Mouse (Mus musculus) hindbrain, embryonic 12.5 days (tissue): ENCODE data around the gene Glt6d1. TPM values are rescaled to one million over a fixed set of nuclear protein-coding genes. Genes with fewer than 3 reads are reported as not detected.
"Not testable (repeated sequence)": the region's sequence is repeated elsewhere in the genome, so short reads cannot be mapped to it uniquely, and the experiment has no call there.

Source experiments
- ATAC-seq: fragments of 200-750 bp; cut with Nextera tagmentation; 2 replicates; pipeline ENCODE4 v1.8.0; 2017; ENCODE audit warnings: moderate TSS enrichment; ENCODE audit not compliant: low FRiP score
- H3K27ac ChIP-seq: fragments of 300-500 bp; sonication (generic); 2 replicates; pipeline ENCODE4 v1.5.1; 2016; ENCODE audit warnings: mild to moderate bottlenecking
- H3K27me3 ChIP-seq: fragments of 300-500 bp; sonication (generic); 2 replicates; pipeline ENCODE4 v1.6.1; 2016; ENCODE audit warnings: mild to moderate bottlenecking
- H3K36me3 ChIP-seq: fragments of 300-500 bp; sonication (generic); 2 replicates; pipeline ENCODE4 v1.6.1; 2016; ENCODE audit warnings: mild to moderate bottlenecking
- H3K4me1 ChIP-seq: fragments of 300-500 bp; sonication (generic); 2 replicates; pipeline ENCODE4 v1.6.1; 2016
- H3K4me2 ChIP-seq: fragments of 300-500 bp; sonication (generic); replicated peaks from 2 replicates; pipeline ENCODE4 v1.6.1; 2016; ENCODE audit warnings: mild to moderate bottlenecking
- H3K4me3 ChIP-seq: fragments of 300-500 bp; sonication (generic); 2 replicates; pipeline ENCODE4 v1.5.1; 2016; ENCODE audit warnings: mild to moderate bottlenecking
- H3K9ac ChIP-seq: fragments of 300-500 bp; sonication (generic); 2 replicates; pipeline ENCODE4 v1.6.1; 2016; ENCODE audit warnings: mild to moderate bottlenecking, moderate library complexity
- H3K9me3 ChIP-seq: fragments of 300-500 bp; sonication (generic); replicated peaks from 2 replicates; pipeline ENCODE4 v1.6.1; 2016; ENCODE audit warnings: mild to moderate bottlenecking
- WGBS: fragments of 180-500 bp; shearing (Covaris S2); methylation state at CpG from one replicate; pipeline ENCODE4 v1.1.7; 2016; 5-methylcytosine and 5-hydroxymethylcytosine counted together
- polyA plus RNA-seq: library from polyadenylated mRNA; unstranded; fragments of >200 nt; fragmentation: Nextera tagmentation; extraction: Ambion mirVana; gene quantifications from 2 replicates; pipeline ENCODE4 v1.2.1, GENCODE M21; 2016

Glt6d1 gene
- polyA plus RNA-seq, result not detected in 2 replicates

DNA sequence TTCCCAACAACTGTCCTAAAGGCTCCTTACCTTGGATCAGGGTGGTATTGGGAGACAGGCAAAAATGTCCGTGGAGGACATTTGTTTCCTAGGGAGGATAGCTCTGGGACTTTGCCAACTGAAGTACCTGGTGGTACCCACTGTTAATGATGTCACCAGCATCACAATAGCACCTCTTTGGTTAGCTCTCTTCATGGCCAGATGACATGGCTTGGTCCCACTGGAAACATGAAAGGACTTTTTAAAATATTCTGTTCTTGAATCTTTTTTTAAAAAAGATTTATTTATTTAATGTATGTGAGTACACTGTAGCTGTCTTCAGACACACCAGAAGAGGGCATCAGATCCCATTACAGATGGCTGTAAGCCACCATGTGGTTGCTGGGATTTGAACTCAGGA, at the start of gene Glt6d1:
Gene Glt6d1, minus strand, starts transcription at position 101 of the 400 bp plus-strand sequence.
- not testable (repeated sequence) for H3K27ac ChIP-seq, H3K4me1 ChIP-seq, H3K9me3 ChIP-seq, H3K27me3 ChIP-seq, H3K4me3 ChIP-seq, H3K36me3 ChIP-seq, ATAC-seq, H3K9ac ChIP-seq, H3K4me2 ChIP-seq
- WGBS, result 70% methylated on average over 1 of the region's 1 CpGs

DNA sequence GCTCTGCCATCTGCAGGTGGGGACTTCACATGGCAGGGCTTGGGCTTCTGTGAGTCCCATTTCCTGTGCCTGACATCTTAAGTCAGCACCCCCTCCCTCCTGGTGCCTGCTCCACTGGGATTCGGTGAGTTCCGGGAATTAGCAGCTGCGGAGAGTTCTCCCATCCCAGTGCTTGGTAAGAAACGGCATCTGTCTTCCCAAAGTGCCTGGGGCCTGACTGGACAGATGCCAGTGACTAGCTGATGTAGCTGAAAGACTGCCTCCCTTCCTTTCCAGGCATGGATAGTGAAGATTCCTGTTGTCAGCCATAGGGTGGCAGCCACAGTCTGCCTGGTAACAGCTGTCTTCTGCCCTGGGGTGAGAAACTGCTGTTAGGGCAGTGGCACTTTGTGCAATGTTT, 49.8 kb upstream of the Glt6d1 start:
- H3K27me3 ChIP-seq, result peaks cover 51% of the 10 kb centered on the region
- no peaks in the 10 kb centered on the region for H3K9me3 ChIP-seq
- peak; percentile 55; the same call in 1 of the 2 replicates for ATAC-seq

DNA sequence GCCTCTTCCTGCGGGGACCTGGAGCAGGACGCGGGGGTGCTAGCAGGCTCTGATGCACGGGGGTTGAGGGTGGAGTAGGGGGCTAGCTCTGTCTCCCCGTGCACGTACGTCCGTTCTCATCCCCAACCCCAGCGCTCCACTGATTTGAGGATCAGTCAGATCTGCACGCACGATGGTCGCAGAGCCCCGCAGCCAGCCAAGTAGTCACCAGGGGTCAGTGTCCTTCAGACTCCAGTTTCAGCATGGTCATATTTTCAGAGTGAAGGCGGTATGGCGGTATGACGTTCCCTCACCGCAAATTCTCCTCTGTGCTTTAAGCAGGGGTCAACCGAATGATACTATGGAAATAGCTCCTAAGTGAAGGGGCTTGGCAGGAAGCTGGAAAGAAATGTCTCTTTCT, 48.6 kb upstream of the Glt6d1 start:
- no peaks in the 10 kb centered on the region for H3K36me3 ChIP-seq
- H3K4me2 ChIP-seq, result peak overlapping the region; percentile 99
- peaks cover 20% of the 10 kb centered on the region for H3K4me1 ChIP-seq
- H3K27me3 ChIP-seq, result peaks cover 51% of the 10 kb centered on the region
- H3K27ac ChIP-seq, result no peak overlapping the region
- 5% methylated on average over 18 of the region's 18 CpGs for WGBS
- H3K9ac ChIP-seq, result peak overlapping the region; percentile 58; the same call in 1 of the 2 replicates
- no peaks in the 10 kb centered on the region for H3K9me3 ChIP-seq
- ATAC-seq, result no peak
- peak overlapping the region; percentile 52 for H3K4me3 ChIP-seq

More for the DNA sequence above, 49.8 kb upstream of the Glt6d1 start:
- Histone ChIP-seq H3K4me3 (no peak overlapping the region), H3K9ac (no peak overlapping the region), H3K4me2 (no peak overlapping the region), H3K27ac (no peak overlapping the region), H3K36me3 (no peaks in the 10 kb centered on the region), H3K4me1 (peaks cover 20% of the 10 kb centered on the region)
- WGBS, result 21% methylated on average over 4 of the region's 4 CpGs

DNA sequence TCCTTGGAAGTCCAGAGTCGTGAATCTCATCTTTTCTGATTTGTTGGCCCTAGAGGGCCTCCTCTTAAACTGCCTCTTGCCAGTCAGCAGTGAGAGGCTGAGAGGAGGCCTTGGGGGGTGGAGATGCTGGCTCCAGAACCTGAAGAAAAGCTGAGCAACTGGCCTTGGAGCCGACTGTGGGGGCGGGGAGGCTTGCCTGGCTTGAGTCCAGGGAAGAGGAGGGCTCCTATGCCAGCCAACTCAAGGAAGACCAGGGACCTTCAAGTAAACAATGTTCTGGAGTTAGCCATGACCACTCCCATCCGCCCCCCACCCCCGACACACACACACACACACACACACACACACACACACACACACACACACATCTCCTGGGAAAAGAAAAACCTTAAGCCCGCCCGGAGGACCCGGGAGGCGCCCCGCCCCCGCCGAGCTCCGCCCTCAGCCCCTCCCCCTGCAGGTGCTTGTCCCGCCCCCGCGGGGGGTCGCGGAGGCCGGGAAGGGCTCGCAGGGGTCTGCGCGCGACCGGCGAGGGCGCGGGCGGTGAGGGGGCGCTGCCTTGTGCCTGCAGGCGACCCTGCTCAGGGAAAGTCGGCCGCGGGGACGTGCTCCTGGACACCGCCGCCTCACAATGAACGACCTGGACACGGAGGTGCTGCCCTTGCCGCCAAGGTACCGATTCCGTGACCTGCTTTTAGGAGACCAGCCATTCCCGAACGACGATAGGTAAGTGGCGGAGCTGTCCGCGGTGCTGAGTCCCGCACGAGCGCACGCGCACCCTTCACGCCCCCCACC, 47.9 kb upstream of the Glt6d1 start, which contains the start of gene Kcnt1:
Gene Kcnt1, plus strand, starts transcription at position 398 of the 795 bp plus-strand sequence.
- H3K9ac ChIP-seq, result peak within 1 kb of the TSS; percentile 58

DNA sequence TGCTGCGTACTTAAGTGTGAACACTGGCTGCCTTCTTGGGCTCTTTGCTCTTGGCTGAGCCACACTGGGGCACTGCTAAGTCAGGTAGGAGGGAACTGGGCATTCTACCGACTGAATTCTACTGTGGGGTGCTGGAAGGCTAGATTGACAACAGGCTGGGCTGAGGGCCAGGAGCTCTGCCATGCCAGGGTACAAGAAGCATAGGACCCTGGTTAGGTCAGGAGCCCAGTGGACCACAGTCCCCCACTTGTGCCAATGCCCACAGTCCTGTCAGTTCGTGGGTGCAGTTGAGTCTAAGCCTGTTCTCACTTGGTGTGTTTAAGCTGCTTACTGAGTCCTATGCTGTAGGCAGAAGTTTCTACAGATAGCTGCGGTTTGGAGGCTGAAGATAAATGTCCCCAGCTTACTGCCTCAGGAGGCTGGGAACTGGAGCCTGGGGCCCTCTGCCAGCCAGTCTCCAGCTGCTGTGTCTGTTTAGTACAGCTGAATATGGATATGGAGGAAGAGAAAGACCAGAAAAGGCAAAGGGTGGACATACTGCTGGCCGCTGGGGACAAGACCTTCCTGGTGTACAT, 47.1 kb upstream of the Glt6d1 start:
- Histone ChIP-seq H3K4me3 (no peak overlapping the region), H3K27me3 (peaks cover 51% of the 10 kb centered on the region), H3K27ac (no peak overlapping the region), H3K9me3 (no peaks in the 10 kb centered on the region), H3K36me3 (no peaks in the 10 kb centered on the region), H3K9ac (no peak overlapping the region), H3K4me1 (peaks cover 20% of the 10 kb centered on the region), H3K4me2 (peak overlapping the region; percentile 99)
- 66% methylated on average over 5 of the region's 5 CpGs for WGBS
- no peak for ATAC-seq

More for the DNA sequence above, 47.9 kb upstream of the Glt6d1 start, which contains the start of gene Kcnt1:
- Histone ChIP-seq H3K27ac (no peak within 1 kb of the TSS), H3K27me3 (peaks cover 51% of the 10 kb centered on the region), H3K9me3 (no peaks in the 10 kb centered on the region), H3K4me1 (peaks cover 20% of the 10 kb centered on the region), H3K4me3 (peak within 1 kb of the TSS; percentile 52), H3K36me3 (no peaks in the 10 kb centered on the region), H3K4me2 (peak within 1 kb of the TSS; percentile 99)
- WGBS, result 2% methylated on average over 39 of the region's 53 CpGs
- no peak for ATAC-seq

DNA sequence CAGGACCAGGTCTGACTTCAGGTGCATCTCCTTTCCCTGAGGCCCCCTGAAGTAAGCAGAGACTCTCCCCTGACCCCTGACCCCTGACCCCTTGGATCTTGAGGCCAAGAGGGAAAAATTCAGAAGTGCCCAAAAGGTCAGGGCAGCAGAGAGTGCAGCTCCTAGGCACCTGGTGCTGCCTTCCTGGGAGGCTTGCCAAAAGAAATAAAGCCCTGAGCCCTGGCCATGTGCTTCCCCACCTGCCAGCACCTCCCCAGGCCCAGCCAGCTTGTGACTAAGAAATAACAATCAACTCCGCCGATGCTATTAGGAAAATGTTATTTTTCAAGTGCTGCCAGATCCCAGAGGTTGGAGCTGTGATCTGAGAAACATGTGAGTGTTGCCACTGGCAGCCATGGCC, 46.4 kb upstream of the Glt6d1 start:
- Histone ChIP-seq H3K4me1 (peaks cover 20% of the 10 kb centered on the region), H3K36me3 (no peaks in the 10 kb centered on the region), H3K27me3 (peaks cover 44% of the 10 kb centered on the region), H3K27ac (no peak overlapping the region), H3K9ac (no peak overlapping the region), H3K4me3 (no peak overlapping the region), H3K4me2 (no peak overlapping the region), H3K9me3 (no peaks in the 10 kb centered on the region)
- no peak for ATAC-seq
- 65% methylated on average over 2 of the region's 2 CpGs for WGBS

DNA sequence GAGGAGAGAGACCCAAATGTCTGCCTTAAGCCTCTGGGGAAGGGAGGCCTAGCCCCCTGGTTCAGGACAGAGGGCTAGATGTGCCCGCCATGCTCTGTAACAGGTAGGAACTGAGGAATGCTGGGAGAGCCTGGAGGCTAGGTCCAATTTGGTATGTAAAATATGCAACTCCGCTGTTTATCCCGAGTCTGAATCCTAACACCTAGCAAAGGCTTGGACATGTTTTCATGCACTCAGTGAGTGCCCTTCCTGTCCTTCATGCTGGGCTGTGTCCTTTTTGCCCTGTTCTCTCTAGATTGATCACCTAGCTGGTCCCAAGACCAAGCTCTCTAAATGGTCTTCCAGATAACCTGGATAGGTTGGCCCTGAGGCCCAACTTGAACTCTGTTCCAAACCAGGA, 44.2 kb upstream of the Glt6d1 start:
- Histone ChIP-seq H3K4me3 (no peak overlapping the region), H3K9me3 (no peaks in the 10 kb centered on the region), H3K27ac (no peak overlapping the region), H3K9ac (no peak overlapping the region), H3K4me2 (no peak overlapping the region), H3K27me3 (peaks cover 24% of the 10 kb centered on the region), H3K4me1 (peaks cover 20% of the 10 kb centered on the region), H3K36me3 (no peaks in the 10 kb centered on the region)
- WGBS, result 72% methylated on average over 3 of the region's 3 CpGs
- no peak for ATAC-seq

DNA sequence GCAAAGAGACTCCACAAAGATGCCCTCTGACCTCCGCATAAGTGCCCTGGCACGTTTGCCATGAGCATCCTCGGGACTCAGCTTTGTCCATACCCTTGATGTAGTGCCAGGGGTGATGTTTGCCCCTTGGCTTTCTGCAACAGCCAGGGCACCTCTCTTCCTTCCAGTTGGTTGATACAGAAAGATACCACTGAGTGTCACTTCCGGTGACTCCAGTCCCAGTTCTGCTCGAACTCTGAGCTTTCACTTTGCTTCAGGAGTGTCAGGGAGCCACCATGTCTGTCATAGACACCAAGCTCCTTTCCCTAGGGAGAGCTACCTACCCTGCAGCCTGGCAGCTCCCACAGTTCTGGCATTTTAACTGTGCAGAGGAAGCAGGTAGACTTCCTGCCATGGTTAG, 38.4 kb upstream of the Glt6d1 start:
- ATAC-seq, result no peak
- 77% methylated on average over 5 of the region's 5 CpGs for WGBS
- H3K4me3 ChIP-seq, result no peak overlapping the region
- H3K9ac ChIP-seq, result no peak overlapping the region
- H3K36me3 ChIP-seq, result no peaks in the 10 kb centered on the region
- H3K4me1 ChIP-seq, result no peaks in the 10 kb centered on the region
- H3K27ac ChIP-seq, result no peak overlapping the region
- H3K9me3 ChIP-seq, result no peaks in the 10 kb centered on the region
- H3K4me2 ChIP-seq, result no peak overlapping the region
- H3K27me3 ChIP-seq, result no peaks in the 10 kb centered on the region

DNA sequence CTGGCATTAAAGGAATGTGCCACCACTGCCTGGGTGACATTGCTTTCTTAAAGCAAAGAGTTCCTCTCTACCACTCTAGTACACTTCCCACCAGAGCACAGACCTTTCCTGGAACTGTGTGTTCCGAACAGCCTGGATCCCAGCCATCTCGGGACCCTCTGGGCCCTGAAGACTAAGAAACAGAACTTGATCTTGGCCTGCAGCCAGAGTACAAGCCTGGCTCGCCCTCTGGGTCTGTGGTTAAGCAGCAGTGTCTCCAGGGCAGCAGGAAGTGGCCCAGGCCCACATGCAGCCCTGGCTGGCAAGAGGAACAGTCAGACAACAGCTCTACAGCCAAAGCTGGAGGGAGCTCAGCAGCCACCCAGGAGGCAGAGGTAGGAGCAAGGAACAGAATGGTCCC, 37.0 kb upstream of the Glt6d1 start:
- no peak overlapping the region for H3K9ac ChIP-seq
- H3K9me3 ChIP-seq, result no peaks in the 10 kb centered on the region
- no peaks in the 10 kb centered on the region for H3K4me1 ChIP-seq
- H3K27me3 ChIP-seq, result no peaks in the 10 kb centered on the region
- ATAC-seq, result no peak
- H3K27ac ChIP-seq, result no peak overlapping the region
- H3K4me2 ChIP-seq, result no peak overlapping the region
- H3K4me3 ChIP-seq, result no peak overlapping the region
- H3K36me3 ChIP-seq, result no peaks in the 10 kb centered on the region
- WGBS, result 62% methylated on average over 3 of the region's 3 CpGs

DNA sequence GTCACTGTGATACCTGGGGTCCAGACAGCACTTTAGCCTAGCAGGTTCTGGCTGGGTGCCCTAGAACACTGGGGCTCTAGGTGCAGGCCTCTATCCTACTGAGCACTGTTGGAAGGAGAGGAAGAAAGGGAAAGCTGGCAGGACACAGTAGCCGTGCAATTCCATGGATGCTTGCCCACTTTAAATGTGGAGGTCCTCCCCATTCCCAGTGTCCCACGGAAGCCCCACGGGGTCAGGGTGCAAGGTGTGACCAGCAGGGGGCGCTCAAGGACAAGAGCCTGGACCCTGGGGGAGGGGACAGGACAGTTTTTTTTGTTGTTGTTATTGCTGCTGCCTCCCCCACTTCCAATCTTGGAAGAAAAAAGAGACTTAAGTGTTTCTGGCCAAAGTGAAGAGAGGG, 34.7 kb upstream of the Glt6d1 start:
- H3K9me3 ChIP-seq, result no peaks in the 10 kb centered on the region
- H3K27me3 ChIP-seq, result no peaks in the 10 kb centered on the region
- no peak for ATAC-seq
- no peak overlapping the region for H3K9ac ChIP-seq
- WGBS, result 11% methylated on average over 4 of the region's 4 CpGs
- H3K36me3 ChIP-seq, result no peaks in the 10 kb centered on the region
- no peak overlapping the region for H3K27ac ChIP-seq
- no peaks in the 10 kb centered on the region for H3K4me1 ChIP-seq
- no peak overlapping the region for H3K4me3 ChIP-seq
- H3K4me2 ChIP-seq, result no peak overlapping the region

DNA sequence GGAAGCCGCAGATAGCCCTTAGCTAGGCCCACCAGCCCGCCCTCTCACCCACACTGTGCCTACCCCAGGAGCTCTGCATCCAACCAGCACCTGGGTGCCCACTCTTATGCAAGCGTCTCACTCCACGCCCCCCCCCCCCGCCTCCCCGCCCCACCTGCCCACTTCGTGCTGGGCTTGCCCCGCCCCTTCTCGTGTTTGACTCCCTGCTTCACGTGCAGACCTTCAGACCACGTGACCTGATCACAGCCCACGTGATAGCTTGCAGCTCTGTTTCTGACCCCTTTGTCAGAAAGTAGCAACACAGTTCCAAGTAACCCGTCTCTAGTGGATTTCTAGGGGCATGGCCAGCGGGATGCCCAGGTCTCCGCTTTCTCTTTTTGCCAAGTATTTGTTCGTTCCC, 31.6 kb upstream of the Glt6d1 start, which contains the start of gene Sohlh1:
Gene Sohlh1, minus strand, starts transcription at position 23 of the 400 bp plus-strand sequence.
- Histone ChIP-seq H3K27me3 (no peaks in the 10 kb centered on the region), H3K4me3 (no peak within 1 kb of the TSS), H3K4me2 (no peak within 1 kb of the TSS), H3K27ac (no peak within 1 kb of the TSS), H3K9ac (no peak within 1 kb of the TSS), H3K36me3 (no peaks in the 10 kb centered on the region), H3K4me1 (no peaks in the 10 kb centered on the region), H3K9me3 (no peaks in the 10 kb centered on the region)
- WGBS, result 87% methylated on average over 16 of the region's 16 CpGs
- no peak for ATAC-seq

DNA sequence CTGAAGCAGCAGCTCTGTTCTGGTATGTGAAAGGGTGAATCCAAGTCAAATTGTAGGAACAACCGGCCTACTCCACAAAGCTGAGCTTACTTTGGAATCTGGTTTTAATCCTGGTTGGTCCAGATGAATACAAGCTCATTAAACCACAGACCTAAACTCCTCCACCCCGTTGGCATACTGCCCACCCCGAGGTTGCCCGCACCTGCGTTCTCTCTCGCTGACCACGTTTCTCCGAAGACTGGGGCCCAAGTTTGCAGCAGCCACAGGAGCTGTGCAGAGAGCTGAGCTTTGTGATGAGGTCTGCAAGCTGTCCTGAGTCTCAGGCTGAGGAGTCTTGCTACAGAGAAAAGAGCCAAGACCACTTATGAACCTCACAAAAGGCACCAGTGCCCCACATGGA, 30.9 kb upstream of the Glt6d1 start:
- Histone ChIP-seq H3K27me3 (no peaks in the 10 kb centered on the region), H3K36me3 (no peaks in the 10 kb centered on the region), H3K27ac (no peak overlapping the region), H3K9ac (no peak overlapping the region), H3K4me2 (no peak overlapping the region), H3K4me1 (no peaks in the 10 kb centered on the region), H3K9me3 (no peaks in the 10 kb centered on the region), H3K4me3 (no peak overlapping the region)
- no peak for ATAC-seq
- 87% methylated on average over 8 of the region's 8 CpGs for WGBS
